Mouse (Mus musculus): ENCODE data around the gene Krt4.

DNA sequence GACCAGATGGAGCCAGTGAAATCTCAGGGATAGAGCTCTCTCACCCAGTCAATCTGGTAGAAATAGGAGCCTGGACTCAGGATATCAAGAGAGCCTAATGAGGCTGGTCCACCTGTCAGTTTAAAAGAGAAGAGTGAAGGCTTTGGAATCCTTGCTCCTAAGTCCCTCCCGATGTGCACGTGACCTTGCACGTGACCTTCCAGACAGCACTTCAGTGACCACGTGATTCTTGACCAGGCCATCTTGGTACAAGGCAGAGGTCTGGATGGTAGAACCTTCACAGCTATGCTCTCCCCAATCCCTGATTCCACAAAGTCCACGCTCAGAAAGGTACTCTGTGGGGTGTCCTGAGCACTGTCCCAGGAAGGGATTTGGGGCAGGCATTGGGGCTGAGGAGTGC is 19.7 kb downstream of the Krt4 start:
- TF ChIP-seq POLR2A (IDR thresholded peaks at IDR 0.05; ENCODE audit: borderline replicate concordance, extremely low read depth, insufficient read depth, insufficient read length, poor library complexity, severe bottlenecking) (no peak), CTCF (IDR thresholded peaks at IDR 0.05; ENCODE audit: borderline replicate concordance, extremely low read depth, insufficient read depth, insufficient read length) (no peak)

Measured in brain, embryonic 14.5 days (tissue).